Mouse (Mus musculus) C2C12 (cell line): Measurements from ENCODE around the gene Nfic.

Source experiments
- CEBPB ChIP-seq: IDR thresholded peaks from one replicate; pipeline ENCODE4 v1.6.1; 2011; ENCODE audit warnings: low read depth, mild to moderate bottlenecking, control low read depth, moderate library complexity
- CTCF ChIP-seq: IDR thresholded peaks from one replicate; pipeline ENCODE4 v1.5.1; 2011; ENCODE audit not compliant: control insufficient read depth, insufficient read depth, insufficient read length
- FOSL1 ChIP-seq: IDR thresholded peaks from one replicate; pipeline ENCODE4 v1.8.0; 2011; ENCODE audit warnings: mild to moderate bottlenecking, low read length; ENCODE audit not compliant: poor library complexity, insufficient read depth, severe bottlenecking
- MAX ChIP-seq: IDR thresholded peaks from one replicate; pipeline ENCODE4 v1.6.1; 2011; ENCODE audit warnings: mild to moderate bottlenecking, control low read depth

- TF ChIP-seq FOSL1 (no peak), MAX (no peak), CTCF (no peak), CEBPB (no peak)
Measured at GRCm38 (mm10) chr10:81496969-81497368, 41.5 kb upstream of the Nfic start.
